Mouse (Mus musculus): ENCODE results near the gene Rgl2. TPM values are rescaled to one million over a fixed set of nuclear protein-coding genes. Genes with fewer than 3 reads are reported as not detected.

Rgl2 gene
- total RNA-seq, 2 experiments from 2014 or later = 68.9 to 76.4 TPM

GRCm38 (mm10) chr17:33919351-33920281 is 9.7 kb upstream of the Rgl2 start:
- TF ChIP-seq CTCF (conservative IDR thresholded peaks at IDR 0.05) = peak; percentile 50
- peak in 1 of 2 experiments; percentile 55 for DNase-seq (ENCODE audit: low spot score in 2 of 2)
- peak overlapping the region; percentile 78 for H3K4me3 ChIP-seq
- peak overlapping the region; percentile 83 for H3K27ac ChIP-seq

- peak; percentile 75 for DNase-seq (ENCODE audit: low spot score in 2 of 2)
- H3K27ac ChIP-seq = peak overlapping the region; percentile 83
- TF ChIP-seq CTCF (conservative IDR thresholded peaks at IDR 0.05) = peak; percentile 89
- H3K4me3 ChIP-seq = peak overlapping the region; percentile 78
These were observed 8.9 kb upstream of the Rgl2 start for GRCm38 (mm10) chr17:33920282-33921097.

GRCm38 (mm10) chr17:33921361-33921760 is 8.0 kb upstream of the Rgl2 start:
- Histone ChIP-seq H3K27ac (no peak overlapping the region), H3K4me3 (no peak overlapping the region)
- no peak for TF ChIP-seq CTCF (conservative IDR thresholded peaks at IDR 0.05)
- no peak for DNase-seq (ENCODE audit: low spot score in 2 of 2)

- TF ChIP-seq CTCF (conservative IDR thresholded peaks at IDR 0.05) = peak; percentile 56
- Histone ChIP-seq H3K4me3 (no peak overlapping the region), H3K27ac (no peak overlapping the region)
- no peak for DNase-seq (ENCODE audit: low spot score in 2 of 2)
These were observed 4.6 kb upstream of the Rgl2 start for GRCm38 (mm10) chr17:33924577-33925283.

GRCm38 (mm10) chr17:33925406-33926116 is 3.8 kb upstream of the Rgl2 start:
- Histone ChIP-seq H3K4me3 (no peak overlapping the region), H3K27ac (no peak overlapping the region)
- no peak for DNase-seq (ENCODE audit: low spot score in 2 of 2)
- TF ChIP-seq CTCF (conservative IDR thresholded peaks at IDR 0.05) = peak; percentile 39

- H3K4me3 ChIP-seq = no peak overlapping the region
- no peak overlapping the region for H3K27ac ChIP-seq
- TF ChIP-seq CTCF (conservative IDR thresholded peaks at IDR 0.05) = peak; percentile 57
- DNase-seq (ENCODE audit: low spot score in 2 of 2) = no peak
These were observed 3.0 kb upstream of the Rgl2 start for GRCm38 (mm10) chr17:33926207-33926932.

- Histone ChIP-seq H3K4me3 (peak overlapping the region; percentile 77), H3K27ac (peak overlapping the region; percentile 96)
- no peak for DNase-seq (ENCODE audit: low spot score in 2 of 2)
- no peak for TF ChIP-seq CTCF (conservative IDR thresholded peaks at IDR 0.05)
These were observed 944 bp upstream of the Rgl2 start for GRCm38 (mm10) chr17:33928251-33928947.

- peak; percentile 69 to 74 for DNase-seq (ENCODE audit: low spot score in 2 of 2)
- Histone ChIP-seq H3K4me3 (peak overlapping the region; percentile 77), H3K27ac (peak overlapping the region; percentile 96)
- TF ChIP-seq CTCF (conservative IDR thresholded peaks at IDR 0.05) = no peak
These were observed 1.2 kb downstream of the Rgl2 start for GRCm38 (mm10) chr17:33930280-33931158.

- Histone ChIP-seq H3K4me3 (peak overlapping the region; percentile 77), H3K27ac (peak overlapping the region; percentile 96)
- DNase-seq (ENCODE audit: low spot score in 2 of 2) = no peak
- no peak for TF ChIP-seq CTCF (conservative IDR thresholded peaks at IDR 0.05)
These were observed 2.0 kb downstream of the Rgl2 start for GRCm38 (mm10) chr17:33931159-33931866.
